Mouse (Mus musculus) stomach, postnatal 0 days (tissue): ENCODE results near the gene Map4k3. TPM values are rescaled to one million over a fixed set of nuclear protein-coding genes. Genes with fewer than 3 reads are reported as not detected.
"Not testable (repeated sequence)": the region's sequence is repeated elsewhere in the genome, so short reads cannot be mapped to it uniquely, and the experiment has no call there.

Source experiments
- ATAC-seq: fragments of 200-750 bp; cut with Nextera tagmentation; 2 replicates; pipeline ENCODE4 v1.8.0; 2017; ENCODE audit not compliant: low FRiP score, low TSS enrichment
- DNase-seq: peaks from one replicate; pipeline ENCODE4 v3.0.0-alpha.2; 2016; ENCODE audit warnings: low spot score
- H3K27ac ChIP-seq: fragments of 300-500 bp; sonication (generic); replicated peaks from 2 replicates; pipeline ENCODE4 v1.5.1; 2014; ENCODE audit warnings: mild to moderate bottlenecking, control low read depth
- H3K27me3 ChIP-seq: fragments of 300-500 bp; sonication (generic); 2 replicates; pipeline ENCODE4 v1.6.1; 2014; ENCODE audit warnings: low read length; ENCODE audit not compliant: control insufficient read depth, insufficient read depth
- H3K36me3 ChIP-seq: fragments of 300-500 bp; sonication (generic); 2 replicates; pipeline ENCODE4 v1.6.1; 2014; ENCODE audit warnings: low read length, mixed read lengths; ENCODE audit not compliant: control insufficient read depth, insufficient read depth
- H3K4me1 ChIP-seq: fragments of 300-500 bp; sonication (generic); replicated peaks from 2 replicates; pipeline ENCODE4 v1.6.1; 2014; ENCODE audit warnings: antibody characterized with exemption; ENCODE audit not compliant: control insufficient read depth, insufficient read depth
- H3K4me2 ChIP-seq: fragments of 300-500 bp; sonication (generic); replicated peaks from 2 replicates; pipeline ENCODE4 v1.6.1; 2014; ENCODE audit warnings: low read depth, mild to moderate bottlenecking, control low read depth, moderate library complexity
- H3K4me3 ChIP-seq: fragments of 300-500 bp; sonication (generic); 2 replicates; pipeline ENCODE4 v1.5.1; 2014; ENCODE audit warnings: low read depth, low read length, control low read depth
- H3K9ac ChIP-seq: fragments of 300-500 bp; sonication (generic); 2 replicates; pipeline ENCODE4 v1.6.1; 2014; ENCODE audit warnings: mild to moderate bottlenecking, low read length, control low read depth, mixed read lengths
- H3K9me3 ChIP-seq: fragments of 300-500 bp; sonication (generic); 2 replicates; pipeline ENCODE4 v1.6.1; 2016; ENCODE audit warnings: low read length; ENCODE audit not compliant: control insufficient read depth
- CTCF ChIP-seq: IDR thresholded peaks from 2 replicates; pipeline ENCODE4 v1.5.1; 2016; ENCODE audit warnings: antibody characterized with exemption, low read depth, mild to moderate bottlenecking, moderate library complexity
- EP300 ChIP-seq: optimal IDR thresholded peaks from 2 replicates; pipeline ENCODE3; 2016; ENCODE audit warnings: antibody characterized with exemption
- WGBS: fragments of 180-500 bp; shearing (Covaris S2); extraction: QIAGEN DNeasy Blood & Tissue Kit; methylation state at CpG from one replicate; pipeline ENCODE4 v1.1.7; 2014; 5-methylcytosine and 5-hydroxymethylcytosine counted together
- polyA plus RNA-seq: library from polyadenylated mRNA; unstranded; fragments of >200 nt; fragmentation: Nextera tagmentation; extraction: Ambion mirVana; gene quantifications from 2 replicates; pipeline ENCODE4 v1.2.1, GENCODE M21; 2015

Gene Map4k3
- polyA plus RNA-seq, 1 experiment from 2014 or later, result 16.9 TPM

DNA sequence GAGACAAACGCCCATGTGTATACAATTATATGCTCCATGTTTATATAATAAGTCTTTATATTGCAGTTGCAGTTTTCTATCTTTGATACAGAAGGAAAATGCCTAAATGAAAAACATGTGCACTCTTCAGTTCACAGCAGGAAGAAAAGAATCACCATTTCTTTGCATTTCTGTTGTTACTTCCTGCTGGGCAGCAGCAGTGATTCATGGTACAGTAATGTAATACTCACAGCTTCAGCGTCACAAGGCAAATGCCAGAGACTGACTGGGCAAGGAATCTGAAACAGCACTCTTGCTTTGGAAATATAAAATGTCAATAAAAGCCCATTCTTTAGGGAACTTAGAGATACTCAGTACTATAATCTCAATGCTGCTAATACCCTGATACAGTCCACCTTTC, 36.9 kb upstream of the Map4k3 start:
- ATAC-seq (peak; percentile 78), DNase-seq (no peak)
- Histone ChIP-seq H3K4me2 (no peak overlapping the region), H3K27me3 (no peaks in the 10 kb centered on the region), H3K36me3 (no peaks in the 10 kb centered on the region), H3K4me1 (no peaks in the 10 kb centered on the region), H3K27ac (no peak overlapping the region), H3K9ac (no peak overlapping the region), H3K4me3 (no peak overlapping the region), H3K9me3 (no peaks in the 10 kb centered on the region)
- TF ChIP-seq CTCF (no peak), EP300 (no peak)
- 27% methylated on average over 2 of the region's 2 CpGs for WGBS

DNA sequence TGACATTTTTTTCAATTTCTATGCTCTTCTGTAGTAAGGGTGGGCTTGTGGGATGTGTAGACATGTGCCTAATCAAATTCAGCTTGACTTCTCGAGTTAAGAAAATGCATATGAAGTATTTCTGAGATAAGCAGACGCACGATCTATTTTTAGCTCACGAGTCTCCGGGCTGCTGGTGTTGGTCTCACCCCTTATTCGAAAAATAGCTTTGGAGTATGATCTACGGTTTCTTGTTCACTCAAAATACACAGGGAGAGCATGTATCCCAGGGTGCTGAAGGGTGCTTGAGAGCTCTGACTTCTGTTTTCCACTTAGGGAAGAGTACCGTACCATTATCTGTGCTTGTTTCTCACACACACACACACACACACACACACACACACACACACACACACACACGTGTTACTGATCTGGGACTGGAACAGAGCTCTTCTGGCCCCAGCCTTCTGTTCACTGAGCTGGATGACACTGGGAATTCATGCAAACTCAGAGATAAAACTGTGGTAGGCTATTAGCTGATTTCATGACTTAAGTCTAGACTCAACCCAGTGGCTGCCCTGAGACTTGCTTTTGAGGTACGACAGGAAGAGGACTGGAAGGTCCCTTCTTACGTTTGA, 34.9 kb upstream of the Map4k3 start:
- TF ChIP-seq EP300, result no peak
- TF ChIP-seq CTCF, result no peak
- Histone ChIP-seq H3K9me3 (no peaks in the 10 kb centered on the region), H3K27ac (no peak overlapping the region), H3K4me1 (no peaks in the 10 kb centered on the region), H3K4me3 (no peak overlapping the region), H3K36me3 (no peaks in the 10 kb centered on the region), H3K27me3 (no peaks in the 10 kb centered on the region), H3K4me2 (no peak overlapping the region), H3K9ac (no peak overlapping the region)
- DNase-seq, result no peak
- WGBS, result 45% methylated on average over 11 of the region's 11 CpGs
- 0 out of 2 replicates have a peak, but pooled peaks have one; percentile 47 for ATAC-seq

GRCm38 (mm10) chr17:80762391-80763040, 34.2 kb upstream of the Map4k3 start:
- no peak overlapping the region for H3K27ac ChIP-seq
- WGBS, result 67% methylated on average over 9 of the region's 9 CpGs
- no peak overlapping the region for H3K4me2 ChIP-seq
- TF ChIP-seq EP300 (no peak), CTCF (no peak)
- no peak for DNase-seq
- no peak overlapping the region for H3K4me3 ChIP-seq
- no peaks in the 10 kb centered on the region for H3K4me1 ChIP-seq
- H3K9ac ChIP-seq, result no peak overlapping the region
- no peaks in the 10 kb centered on the region for H3K36me3 ChIP-seq
- H3K27me3 ChIP-seq, result no peaks in the 10 kb centered on the region
- H3K9me3 ChIP-seq, result no peaks in the 10 kb centered on the region
- ATAC-seq, result no peak

DNA sequence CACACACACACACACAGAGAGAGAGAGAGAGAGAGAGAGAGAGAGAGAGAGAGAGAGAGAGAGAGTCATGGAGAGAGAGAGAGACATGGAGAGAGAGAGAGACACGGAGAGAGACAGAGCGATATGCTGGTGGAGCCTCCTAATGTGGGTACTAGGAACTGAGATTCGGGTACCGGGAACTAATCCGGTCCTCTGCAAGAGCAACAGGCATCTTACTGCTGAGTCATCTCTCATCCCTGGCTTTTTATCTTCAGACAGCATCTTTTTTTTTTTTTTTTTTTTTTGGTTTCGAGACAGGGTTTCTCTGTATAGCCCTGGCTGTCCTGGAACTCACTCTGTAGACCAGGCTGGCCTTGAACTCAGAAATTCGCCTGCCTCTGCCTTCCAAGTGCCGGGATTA, 32.9 kb upstream of the Map4k3 start:
- H3K36me3 ChIP-seq, H3K4me2 ChIP-seq, H3K4me1 ChIP-seq, H3K27ac ChIP-seq, ATAC-seq, H3K27me3 ChIP-seq, H3K9me3 ChIP-seq, H3K4me3 ChIP-seq, DNase-seq, H3K9ac ChIP-seq: not testable (repeated sequence)
- WGBS, result 84% methylated on average over 8 of the region's 8 CpGs

GRCm38 (mm10) chr17:80760344-80761145, 32.3 kb upstream of the Map4k3 start:
- no peaks in the 10 kb centered on the region for H3K9me3 ChIP-seq
- 78% methylated on average over 16 of the region's 16 CpGs for WGBS
- H3K4me1 ChIP-seq, result peaks cover 3% of the 10 kb centered on the region; the same call in 1 of the 2 replicates
- no peak overlapping the region for H3K9ac ChIP-seq
- TF ChIP-seq CTCF (no peak), EP300 (no peak)
- H3K27ac ChIP-seq, result no peak overlapping the region
- H3K4me3 ChIP-seq, result no peak overlapping the region
- no peaks in the 10 kb centered on the region for H3K36me3 ChIP-seq
- no peak for ATAC-seq
- H3K4me2 ChIP-seq, result no peak overlapping the region
- H3K27me3 ChIP-seq, result no peaks in the 10 kb centered on the region
- no peak for DNase-seq

- no peaks in the 10 kb centered on the region for H3K36me3 ChIP-seq
- no peak overlapping the region for H3K9ac ChIP-seq
- 65% methylated on average over 5 of the region's 5 CpGs for WGBS
- H3K27ac ChIP-seq, result peak overlapping the region; percentile 40; the same call in 1 of the 2 replicates
- no peak for ATAC-seq
- no peak for TF ChIP-seq CTCF
- no peak overlapping the region for H3K4me3 ChIP-seq
- H3K4me2 ChIP-seq, result no peak overlapping the region
- peaks cover 6% of the 10 kb centered on the region; the same call in 1 of the 2 replicates for H3K4me1 ChIP-seq
- no peak for DNase-seq
- H3K9me3 ChIP-seq, result no peaks in the 10 kb centered on the region
- no peaks in the 10 kb centered on the region for H3K27me3 ChIP-seq
Observed at GRCm38 (mm10) chr17:80756043-80756442, 27.8 kb upstream of the Map4k3 start.
